Mouse (Mus musculus): ENCODE results near the gene Cdc14a. TPM values are rescaled to one million over a fixed set of nuclear protein-coding genes. Genes with fewer than 3 reads are reported as not detected.

Gene Cdc14a
- polyA plus RNA-seq, 1 experiment from 2014 or later = 17.6 TPM

DNA sequence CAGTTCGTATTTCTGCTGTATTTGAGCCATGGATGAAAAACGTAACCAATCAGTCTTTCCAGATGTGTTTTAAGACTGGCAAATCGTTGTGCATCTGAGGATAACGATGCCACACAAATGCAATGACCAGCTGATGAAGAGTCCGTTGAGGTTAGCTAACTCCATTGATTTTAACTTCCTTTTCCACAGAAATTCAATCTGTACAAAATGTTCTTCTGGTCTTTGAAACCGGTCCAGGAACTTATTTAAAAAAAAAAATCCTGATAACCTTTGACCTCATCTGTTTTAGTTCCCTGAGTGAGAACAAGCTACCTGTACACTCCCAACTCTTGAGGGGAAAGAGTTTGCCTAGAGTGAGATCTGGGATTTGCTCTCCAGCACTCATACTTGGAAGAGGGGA lies 152.2 kb downstream of the Cdc14a start:
- 89% methylated on average over 6 of the region's 6 CpGs for WGBS
- Histone ChIP-seq H3K27ac (replicated peaks) (no peak overlapping the region), H3K4me1 (no peaks in the 10 kb centered on the region), H3K4me3 (no peak overlapping the region), H3K9me3 (no peaks in the 10 kb centered on the region), H3K27me3 (replicated peaks; ENCODE audit: low read depth, poor library complexity, severe bottlenecking) (no peaks in the 10 kb centered on the region), H3K36me3 (replicated peaks) (peaks cover 13% of the 10 kb centered on the region)
- DNase-seq (ENCODE audit: low spot score) = no peak

DNA sequence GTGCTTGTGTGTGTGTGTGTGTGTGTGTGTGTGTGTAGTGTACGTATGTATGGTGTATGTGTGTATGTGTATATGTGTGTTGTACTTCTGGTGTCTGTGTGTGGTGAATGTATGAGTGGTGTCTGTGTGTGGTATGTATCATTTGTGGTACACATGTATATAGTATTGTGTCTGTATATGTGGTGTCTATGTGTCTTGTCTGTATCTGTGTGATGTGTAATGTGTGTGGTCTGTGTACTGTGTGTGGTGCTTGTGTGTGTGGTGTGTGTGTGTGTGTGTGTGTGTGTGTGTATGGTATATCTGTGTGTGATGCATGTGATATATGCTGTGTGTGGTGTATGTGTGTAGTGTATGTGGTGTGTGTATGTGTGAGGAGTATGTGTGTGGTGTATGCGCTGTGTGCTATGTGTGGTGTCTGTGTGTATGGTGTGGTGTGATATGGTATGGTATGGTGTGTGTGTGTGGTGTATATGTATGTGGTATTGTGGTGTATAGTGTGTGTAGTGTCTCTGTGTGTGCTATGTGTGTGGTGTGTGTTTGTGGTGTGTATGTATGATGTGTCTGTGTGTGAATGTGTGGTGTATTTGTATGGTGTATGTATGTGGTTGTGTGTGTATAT lies 156.7 kb downstream of the Cdc14a start:
- H3K36me3 ChIP-seq (replicated peaks) = 0 out of 2 replicates have a peak, but pooled peaks cover 4% of the 10 kb centered on the region

DNA sequence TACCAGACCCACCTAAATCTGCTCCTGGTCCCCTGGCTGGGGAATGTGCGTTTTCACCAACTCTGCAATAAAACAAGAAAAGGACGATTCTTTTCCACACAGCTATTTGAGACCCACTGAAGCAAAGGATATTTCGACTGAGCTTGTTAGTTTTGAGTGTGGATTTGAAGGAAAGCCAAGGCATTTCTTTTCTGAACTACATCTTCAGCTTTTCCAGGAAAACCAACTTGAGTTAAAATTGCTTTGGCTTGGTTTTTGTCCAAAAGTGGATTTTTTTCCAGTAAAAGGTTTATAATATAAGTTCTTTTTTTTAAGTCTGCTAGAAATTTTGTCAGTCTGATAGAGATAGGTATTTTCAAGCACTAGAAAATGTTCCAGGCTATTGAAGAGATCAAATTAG lies 157.5 kb downstream of the Cdc14a start:
- H3K36me3 ChIP-seq (replicated peaks) = no peaks in the 10 kb centered on the region
- H3K27me3 ChIP-seq (replicated peaks; ENCODE audit: low read depth, poor library complexity, severe bottlenecking) = no peaks in the 10 kb centered on the region
- no peak overlapping the region for H3K27ac ChIP-seq (replicated peaks)
- H3K4me3 ChIP-seq = no peak overlapping the region
- WGBS = 89% methylated on average over 3 of the region's 3 CpGs
- H3K9me3 ChIP-seq = no peaks in the 10 kb centered on the region
- no peaks in the 10 kb centered on the region for H3K4me1 ChIP-seq
- DNase-seq (ENCODE audit: low spot score) = no peak

More for the DNA sequence above, 156.7 kb downstream of the Cdc14a start:
- no peaks in the 10 kb centered on the region for H3K27me3 ChIP-seq (replicated peaks; ENCODE audit: low read depth, poor library complexity, severe bottlenecking)
- H3K27ac ChIP-seq (replicated peaks) = no peak overlapping the region
- no peak for DNase-seq (ENCODE audit: low spot score)
- H3K4me3 ChIP-seq = no peak overlapping the region
- H3K4me1 ChIP-seq = no peaks in the 10 kb centered on the region
- WGBS = 93% methylated on average over 2 of the region's 2 CpGs
- no peaks in the 10 kb centered on the region for H3K9me3 ChIP-seq

DNA sequence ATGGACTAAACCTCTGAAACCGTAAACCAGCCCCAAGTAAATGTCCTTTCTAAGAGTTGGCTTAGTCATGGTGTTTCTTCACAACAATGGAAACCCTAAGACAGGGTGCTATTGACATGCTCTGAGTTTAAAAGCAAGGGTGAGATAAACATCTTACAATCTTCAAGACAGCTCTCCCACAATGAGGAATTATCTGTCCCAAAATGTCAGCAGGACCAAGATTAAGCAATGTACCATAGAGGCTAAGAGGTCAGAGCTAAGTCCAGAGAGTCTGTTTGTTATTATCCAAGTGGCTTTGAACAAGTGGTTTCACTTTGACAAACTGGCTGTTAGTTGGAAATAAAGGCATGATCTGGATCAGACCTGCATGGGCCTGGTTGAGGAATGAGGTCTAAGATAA lies 159.9 kb downstream of the Cdc14a start:
- no peaks in the 10 kb centered on the region for H3K36me3 ChIP-seq (replicated peaks)
- 91% methylated on average over 1 of the region's 1 CpGs for WGBS
- H3K9me3 ChIP-seq = no peaks in the 10 kb centered on the region
- DNase-seq (ENCODE audit: low spot score) = no peak
- no peaks in the 10 kb centered on the region for H3K27me3 ChIP-seq (replicated peaks; ENCODE audit: low read depth, poor library complexity, severe bottlenecking)
- H3K4me3 ChIP-seq = no peak overlapping the region
- H3K4me1 ChIP-seq = no peaks in the 10 kb centered on the region
- no peak overlapping the region for H3K27ac ChIP-seq (replicated peaks)

DNA sequence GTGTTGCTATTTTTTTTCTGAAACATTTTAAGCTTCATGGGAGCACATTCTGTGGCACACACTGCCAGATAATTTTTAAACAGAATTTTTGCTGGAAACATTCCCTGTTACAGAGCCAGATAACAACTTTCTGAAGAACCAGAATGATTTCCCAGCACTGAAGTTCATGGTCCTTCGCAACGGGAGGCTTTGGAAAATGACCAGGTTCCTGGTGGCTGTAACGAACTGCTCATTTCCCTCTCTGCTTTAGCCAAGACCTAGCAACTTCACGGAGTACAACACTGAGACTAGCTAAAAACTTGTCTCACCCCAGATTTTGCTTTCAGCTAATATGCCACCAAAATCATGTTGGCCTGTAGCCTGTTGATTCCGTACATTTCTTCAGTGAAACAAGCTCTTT lies 160.8 kb downstream of the Cdc14a start:
- no peak overlapping the region for H3K4me3 ChIP-seq
- DNase-seq (ENCODE audit: low spot score) = no peak
- H3K4me1 ChIP-seq = no peaks in the 10 kb centered on the region
- H3K27ac ChIP-seq (replicated peaks) = no peak overlapping the region
- no peaks in the 10 kb centered on the region for H3K36me3 ChIP-seq (replicated peaks)
- WGBS = 91% methylated on average over 5 of the region's 5 CpGs
- no peaks in the 10 kb centered on the region for H3K27me3 ChIP-seq (replicated peaks; ENCODE audit: low read depth, poor library complexity, severe bottlenecking)
- H3K9me3 ChIP-seq = no peaks in the 10 kb centered on the region

DNA sequence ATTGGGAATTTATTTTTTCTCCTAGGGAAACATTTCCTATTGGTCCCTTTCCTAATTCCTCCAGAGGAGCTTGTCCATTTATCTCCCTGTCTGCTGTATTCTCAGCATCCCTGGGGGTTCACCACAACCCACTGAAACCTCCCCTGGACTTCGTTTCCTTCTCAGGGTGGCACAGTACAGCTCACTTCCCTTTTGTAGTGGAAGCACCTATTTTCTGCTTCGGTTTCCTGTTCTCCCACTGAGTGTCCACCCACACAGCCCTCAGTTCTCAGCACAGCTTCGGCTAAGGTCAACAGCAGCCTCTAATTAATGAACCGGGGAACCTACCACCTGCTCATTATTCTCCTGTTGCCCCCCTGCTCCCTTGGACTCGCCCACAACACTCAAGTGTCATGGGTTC lies 167.7 kb downstream of the Cdc14a start:
- peaks cover 50% of the 10 kb centered on the region for H3K27me3 ChIP-seq (replicated peaks; ENCODE audit: low read depth, poor library complexity, severe bottlenecking)
- no peak overlapping the region for H3K4me3 ChIP-seq
- no peak overlapping the region for H3K27ac ChIP-seq (replicated peaks)
- no peaks in the 10 kb centered on the region for H3K36me3 ChIP-seq (replicated peaks)
- no peak for DNase-seq (ENCODE audit: low spot score)
- H3K9me3 ChIP-seq = no peaks in the 10 kb centered on the region
- H3K4me1 ChIP-seq = peaks cover 22% of the 10 kb centered on the region
- WGBS = 59% methylated on average over 5 of the region's 5 CpGs

DNA sequence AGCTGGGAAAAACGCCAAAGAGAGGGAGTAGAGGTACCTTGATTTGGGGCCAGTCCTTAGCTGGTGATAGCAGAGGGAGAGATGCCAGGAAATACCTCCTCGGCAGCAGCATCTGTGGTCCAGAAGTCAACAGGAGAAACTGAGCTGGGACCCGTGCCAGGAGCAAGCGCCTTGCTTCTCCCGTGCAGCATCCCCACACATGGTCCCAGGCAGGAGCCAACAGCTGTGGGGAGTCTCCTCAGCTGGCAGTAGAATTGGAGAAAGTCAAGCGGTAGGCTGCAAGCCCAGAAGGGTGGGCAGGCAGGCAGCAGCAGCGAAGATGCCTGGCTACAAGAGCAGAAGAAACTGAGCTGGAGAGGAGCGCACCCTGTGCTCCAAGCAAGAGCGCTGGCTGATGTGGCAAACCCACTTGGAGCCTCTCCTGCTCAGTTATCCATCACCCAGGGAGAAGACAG lies 170.7 kb downstream of the Cdc14a start, which contains the start of gene Gpr88:
Gene Gpr88 (minus strand): TSS at position 427 of the 455 bp plus-strand sequence.
- H3K36me3 ChIP-seq (replicated peaks) = no peaks in the 10 kb centered on the region
- H3K27me3 ChIP-seq (replicated peaks; ENCODE audit: low read depth, poor library complexity, severe bottlenecking) = peaks cover 80% of the 10 kb centered on the region
- WGBS = 4% methylated on average over 9 of the region's 9 CpGs
- H3K4me3 ChIP-seq = peak within 1 kb of the TSS; percentile 58
- H3K4me1 ChIP-seq = peaks cover 23% of the 10 kb centered on the region
- no peaks in the 10 kb centered on the region for H3K9me3 ChIP-seq
- no peak within 1 kb of the TSS; the same call in 1 of the 2 replicates for H3K27ac ChIP-seq (replicated peaks)
- DNase-seq (ENCODE audit: low spot score) = peak; percentile 54

DNA sequence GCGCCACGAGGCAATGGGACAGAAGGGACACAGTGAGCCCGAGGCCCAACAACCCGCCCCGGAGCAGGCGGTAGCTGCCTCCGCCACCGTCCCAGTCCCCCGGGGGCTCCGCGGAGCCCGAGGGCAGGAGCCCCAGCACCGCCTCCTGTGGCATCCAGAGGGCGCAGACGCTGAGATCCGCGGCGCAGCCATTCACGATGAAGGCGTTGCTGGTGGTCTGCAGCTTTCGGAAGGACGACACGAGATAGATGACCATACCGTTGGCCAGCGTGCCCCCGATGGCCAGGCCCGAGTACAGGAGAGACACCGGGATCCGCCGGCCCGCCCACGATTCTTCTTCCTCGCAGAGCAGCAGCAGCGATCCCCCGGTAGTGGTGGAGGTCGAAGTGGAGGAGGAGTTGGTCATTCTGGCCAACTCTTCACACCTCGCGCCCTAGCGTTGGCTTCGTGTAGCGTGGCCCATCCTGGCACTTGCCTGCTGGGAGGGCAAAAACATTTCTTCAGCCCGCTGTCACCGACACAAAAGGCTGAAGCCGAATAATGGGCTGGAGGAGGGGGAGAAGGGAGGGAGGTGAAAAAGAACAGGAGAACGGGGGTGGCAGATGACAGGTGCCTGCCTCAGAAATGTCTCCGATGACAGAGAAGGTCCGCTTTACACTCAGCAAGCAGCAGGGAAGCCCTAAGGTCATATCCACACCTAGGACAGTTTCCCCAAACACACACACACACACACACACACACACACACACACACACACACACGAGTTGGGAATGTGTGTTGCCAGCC lies 171.4 kb downstream of the Cdc14a start:
- Histone ChIP-seq H3K4me3 (peak overlapping the region; percentile 58), H3K27me3 (replicated peaks; ENCODE audit: low read depth, poor library complexity, severe bottlenecking) (peaks cover 86% of the 10 kb centered on the region), H3K9me3 (no peaks in the 10 kb centered on the region), H3K4me1 (peaks cover 30% of the 10 kb centered on the region), H3K27ac (replicated peaks) (peak overlapping the region; percentile 25; the same call in 1 of the 2 replicates), H3K36me3 (replicated peaks) (no peaks in the 10 kb centered on the region)
- peak; percentile 64 for DNase-seq (ENCODE audit: low spot score)
- 1% methylated on average over 48 of the region's 48 CpGs for WGBS

DNA sequence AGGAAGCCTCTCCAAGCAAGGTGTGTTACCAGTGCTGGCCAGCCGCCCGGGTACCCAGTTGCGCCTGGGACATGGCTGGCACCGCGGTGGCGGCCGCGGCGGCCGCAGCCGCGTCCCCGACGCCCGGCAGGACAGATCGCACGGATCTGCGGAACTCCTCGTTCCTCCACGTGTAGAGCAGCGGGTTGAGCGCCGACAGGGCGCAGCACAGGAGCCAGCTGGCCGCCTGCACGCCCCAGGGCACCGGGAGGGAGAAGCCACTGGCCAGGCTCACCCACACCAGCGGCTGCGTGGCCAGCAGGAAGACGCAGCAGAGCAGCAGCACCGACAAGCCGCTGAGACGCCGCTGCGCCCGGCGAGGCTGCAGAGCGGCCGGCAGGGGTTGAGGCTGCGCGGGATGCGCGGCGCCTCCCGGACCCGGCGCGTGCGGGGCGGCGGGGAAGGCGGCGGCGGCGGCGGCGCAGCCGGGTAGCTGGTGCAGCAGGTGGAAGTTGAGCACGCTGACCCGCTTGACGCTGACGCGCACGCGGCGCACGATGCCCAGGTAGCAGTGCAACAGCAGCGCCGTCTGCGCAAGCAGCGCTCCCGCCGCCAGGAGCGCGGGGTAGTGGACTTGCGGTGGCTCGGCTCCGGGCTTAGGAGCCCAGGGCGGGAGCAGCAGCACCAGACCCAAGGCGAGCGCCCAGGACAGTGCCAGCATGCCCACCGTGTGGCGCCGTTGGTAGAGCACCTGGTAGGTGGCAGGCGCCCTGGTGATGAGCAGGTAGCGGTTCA lies 172.2 kb downstream of the Cdc14a start:
- Histone ChIP-seq H3K27me3 (replicated peaks; ENCODE audit: low read depth, poor library complexity, severe bottlenecking) (peaks cover 88% of the 10 kb centered on the region), H3K36me3 (replicated peaks) (no peaks in the 10 kb centered on the region), H3K9me3 (no peaks in the 10 kb centered on the region), H3K4me1 (peaks cover 31% of the 10 kb centered on the region), H3K4me3 (peak overlapping the region; percentile 58), H3K27ac (replicated peaks) (peak overlapping the region; percentile 25; the same call in 1 of the 2 replicates)
- WGBS = under 1% methylated on average over 86 of the region's 86 CpGs
- peak; percentile 71 for DNase-seq (ENCODE audit: low spot score)

DNA sequence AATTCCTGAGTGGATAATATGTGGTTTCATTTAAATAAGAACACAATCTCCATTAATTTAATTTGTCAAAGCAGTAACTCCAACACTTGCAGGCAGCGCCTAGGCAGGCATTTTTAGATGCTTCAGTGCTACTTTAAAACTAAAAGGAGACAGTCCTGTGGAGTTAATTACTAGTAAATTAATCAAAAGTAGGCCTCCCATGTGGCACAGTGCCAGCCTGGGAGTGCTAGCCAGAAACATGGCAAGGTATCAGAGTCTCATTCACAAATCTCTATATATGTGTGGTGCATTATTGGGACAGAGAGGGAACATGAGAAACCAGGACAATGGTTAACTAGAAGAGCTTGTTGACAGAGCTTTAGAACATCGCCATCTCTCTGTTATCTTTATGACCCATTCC lies 174.8 kb downstream of the Cdc14a start:
- DNase-seq (ENCODE audit: low spot score) = no peak
- no peaks in the 10 kb centered on the region for H3K36me3 ChIP-seq (replicated peaks)
- peaks cover 31% of the 10 kb centered on the region for H3K4me1 ChIP-seq
- H3K9me3 ChIP-seq = no peaks in the 10 kb centered on the region
- WGBS = 89% methylated on average over 2 of the region's 2 CpGs
- H3K27ac ChIP-seq (replicated peaks) = no peak overlapping the region
- peaks cover 69% of the 10 kb centered on the region for H3K27me3 ChIP-seq (replicated peaks; ENCODE audit: low read depth, poor library complexity, severe bottlenecking)
- H3K4me3 ChIP-seq = no peak overlapping the region

DNA sequence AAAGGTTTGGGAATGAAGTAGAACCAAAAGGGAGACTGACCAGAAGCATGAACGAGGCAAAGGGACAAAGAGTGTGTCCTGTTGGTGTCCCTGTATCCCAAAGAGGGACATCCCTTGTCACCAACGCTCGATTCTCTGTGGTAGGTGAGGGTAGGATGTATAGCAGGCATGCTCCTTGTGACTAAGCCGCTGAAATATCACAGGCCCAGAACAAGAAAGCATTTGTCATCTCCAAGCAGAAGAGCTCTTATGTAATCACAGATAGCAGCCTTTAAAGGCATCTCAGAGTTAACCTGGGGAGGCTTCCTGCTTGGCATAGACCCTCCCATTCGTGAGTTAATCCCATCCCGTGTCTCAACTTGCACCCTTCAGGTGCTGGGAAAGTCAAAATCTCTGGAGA lies 179.4 kb downstream of the Cdc14a start:
- Histone ChIP-seq H3K4me1 (peaks cover 9% of the 10 kb centered on the region), H3K27me3 (replicated peaks; ENCODE audit: low read depth, poor library complexity, severe bottlenecking) (peaks cover 24% of the 10 kb centered on the region), H3K4me3 (no peak overlapping the region), H3K9me3 (no peaks in the 10 kb centered on the region), H3K27ac (replicated peaks) (no peak overlapping the region), H3K36me3 (replicated peaks) (no peaks in the 10 kb centered on the region)
- WGBS = 72% methylated on average over 6 of the region's 6 CpGs
- no peak for DNase-seq (ENCODE audit: low spot score)

DNA sequence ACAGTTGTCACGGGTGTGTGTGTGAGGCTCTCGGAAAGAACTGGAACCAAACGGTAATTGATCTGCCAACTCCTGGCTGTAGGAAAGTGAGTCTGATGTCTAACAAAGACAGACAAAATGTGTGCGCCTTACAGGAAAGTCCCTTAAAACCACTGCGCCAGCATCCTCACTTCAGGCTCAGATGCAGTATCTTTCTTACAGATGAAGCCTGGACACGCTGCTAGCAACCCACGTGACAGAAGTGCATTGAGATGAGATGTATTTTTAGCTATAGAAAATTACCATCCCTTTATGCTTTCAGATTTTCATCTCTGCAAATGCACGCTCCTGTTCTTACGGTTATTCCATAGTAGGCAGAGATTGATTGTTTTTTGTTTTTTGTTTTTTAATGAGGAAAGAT lies 181.1 kb downstream of the Cdc14a start:
- Histone ChIP-seq H3K4me1 (peaks cover 4% of the 10 kb centered on the region), H3K27me3 (replicated peaks; ENCODE audit: low read depth, poor library complexity, severe bottlenecking) (peaks cover 7% of the 10 kb centered on the region; the same call in 1 of the 2 replicates), H3K4me3 (no peak overlapping the region), H3K27ac (replicated peaks) (no peak overlapping the region), H3K9me3 (no peaks in the 10 kb centered on the region), H3K36me3 (replicated peaks) (no peaks in the 10 kb centered on the region)
- 75% methylated on average over 9 of the region's 9 CpGs for WGBS
- no peak for DNase-seq (ENCODE audit: low spot score)

Data from embryonic facial prominence, embryonic 10.5 days (tissue).